Mouse (Mus musculus): ENCODE data around the gene Aldoart1. TPM values are rescaled to one million over a fixed set of nuclear protein-coding genes. Genes with fewer than 3 reads are reported as not detected.

Gene Aldoart1
- polyA plus RNA-seq (2014; fragmentation: Nextera tagmentation; extraction: Ambion mirVana), result not detected in 2 replicates

- ATAC-seq (replicated peaks; ENCODE audit: low FRiP score) (no peak), DNase-seq (ENCODE audit: low spot score) (no peak)
- H3K27me3 ChIP-seq (replicated peaks; ENCODE audit: control insufficient read depth, insufficient read depth, low read length), result no peaks in the 10 kb centered on the region
- H3K4me1 ChIP-seq (replicated peaks; ENCODE audit: control insufficient read depth, insufficient read depth, low read length), result no peaks in the 10 kb centered on the region
- H3K9me3 ChIP-seq (ENCODE audit: control insufficient read depth, low read length), result no peaks in the 10 kb centered on the region
- no peaks in the 10 kb centered on the region for H3K36me3 ChIP-seq (ENCODE audit: control insufficient read depth, insufficient read depth, low read length)
- no peak within 1 kb of the TSS for H3K27ac ChIP-seq (ENCODE audit: low read depth, low read length)
- H3K9ac ChIP-seq (ENCODE audit: low read depth, low read length), result no peak within 1 kb of the TSS
- WGBS, result 89% methylated on average over 9 of the region's 9 CpGs
- no peak within 1 kb of the TSS for H3K4me2 ChIP-seq
- H3K4me3 ChIP-seq (ENCODE audit: low read depth, low read length), result no peak within 1 kb of the TSS
Measured at GRCm38 (mm10) chr4:72852534-72852933, at the start of gene Aldoart1. Gene Aldoart1 (minus strand): TSS chr4:72852634.

- H3K27ac ChIP-seq (ENCODE audit: low read depth, low read length), result no peak overlapping the region
- no peak overlapping the region for H3K4me2 ChIP-seq
- no peaks in the 10 kb centered on the region for H3K27me3 ChIP-seq (replicated peaks; ENCODE audit: control insufficient read depth, insufficient read depth, low read length)
- H3K4me1 ChIP-seq (replicated peaks; ENCODE audit: control insufficient read depth, insufficient read depth, low read length), result no peaks in the 10 kb centered on the region
- H3K9me3 ChIP-seq (ENCODE audit: control insufficient read depth, low read length), result no peaks in the 10 kb centered on the region
- WGBS, result 58% methylated on average over 1 of the region's 1 CpGs
- no peak overlapping the region for H3K4me3 ChIP-seq (ENCODE audit: low read depth, low read length)
- H3K36me3 ChIP-seq (ENCODE audit: control insufficient read depth, insufficient read depth, low read length), result no peaks in the 10 kb centered on the region
- ATAC-seq (replicated peaks; ENCODE audit: low FRiP score), result no peak
- DNase-seq (ENCODE audit: low spot score), result no peak
- H3K9ac ChIP-seq (ENCODE audit: low read depth, low read length), result no peak overlapping the region
Measured at GRCm38 (mm10) chr4:72901566-72901965, 49.1 kb upstream of the Aldoart1 start.

GRCm38 (mm10) chr4:72865371-72866075, 13.1 kb upstream of the Aldoart1 start:
- WGBS, result 79% methylated on average over 2 of the region's 2 CpGs
- no peak for DNase-seq (ENCODE audit: low spot score)
- ATAC-seq (replicated peaks; ENCODE audit: low FRiP score), result no peak
- Histone ChIP-seq H3K27me3 (replicated peaks; ENCODE audit: control insufficient read depth, insufficient read depth, low read length) (no peaks in the 10 kb centered on the region), H3K4me1 (replicated peaks; ENCODE audit: control insufficient read depth, insufficient read depth, low read length) (no peaks in the 10 kb centered on the region), H3K27ac (ENCODE audit: low read depth, low read length) (no peak overlapping the region), H3K9me3 (ENCODE audit: control insufficient read depth, low read length) (no peaks in the 10 kb centered on the region), H3K36me3 (ENCODE audit: control insufficient read depth, insufficient read depth, low read length) (no peaks in the 10 kb centered on the region), H3K4me2 (no peak overlapping the region), H3K4me3 (ENCODE audit: low read depth, low read length) (no peak overlapping the region), H3K9ac (ENCODE audit: low read depth, low read length) (no peak overlapping the region)

- Histone ChIP-seq H3K9ac (ENCODE audit: low read depth, low read length) (no peak overlapping the region), H3K36me3 (ENCODE audit: control insufficient read depth, insufficient read depth, low read length) (no peaks in the 10 kb centered on the region), H3K4me3 (ENCODE audit: low read depth, low read length) (no peak overlapping the region), H3K4me1 (replicated peaks; ENCODE audit: control insufficient read depth, insufficient read depth, low read length) (no peaks in the 10 kb centered on the region), H3K27me3 (replicated peaks; ENCODE audit: control insufficient read depth, insufficient read depth, low read length) (no peaks in the 10 kb centered on the region), H3K27ac (ENCODE audit: low read depth, low read length) (no peak overlapping the region), H3K4me2 (no peak overlapping the region), H3K9me3 (ENCODE audit: control insufficient read depth, low read length) (no peaks in the 10 kb centered on the region)
- DNase-seq (ENCODE audit: low spot score) (no peak), ATAC-seq (replicated peaks; ENCODE audit: low FRiP score) (no peak)
Measured at GRCm38 (mm10) chr4:72844276-72844675, 8.2 kb downstream of the Aldoart1 start.

- Histone ChIP-seq H3K4me2 (no peak overlapping the region), H3K27ac (ENCODE audit: low read depth, low read length) (no peak overlapping the region), H3K27me3 (replicated peaks; ENCODE audit: control insufficient read depth, insufficient read depth, low read length) (no peaks in the 10 kb centered on the region), H3K4me1 (replicated peaks; ENCODE audit: control insufficient read depth, insufficient read depth, low read length) (no peaks in the 10 kb centered on the region), H3K36me3 (ENCODE audit: control insufficient read depth, insufficient read depth, low read length) (no peaks in the 10 kb centered on the region), H3K9ac (ENCODE audit: low read depth, low read length) (no peak overlapping the region), H3K9me3 (ENCODE audit: control insufficient read depth, low read length) (no peaks in the 10 kb centered on the region), H3K4me3 (ENCODE audit: low read depth, low read length) (no peak overlapping the region)
- ATAC-seq (replicated peaks; ENCODE audit: low FRiP score) (no peak), DNase-seq (ENCODE audit: low spot score) (no peak)
Measured at GRCm38 (mm10) chr4:72843025-72843424, 9.4 kb downstream of the Aldoart1 start.

- WGBS, result 63% methylated on average over 2 of the region's 2 CpGs
- H3K4me2 ChIP-seq, result no peak overlapping the region
- no peak overlapping the region for H3K9ac ChIP-seq (ENCODE audit: low read depth, low read length)
Measured at GRCm38 (mm10) chr4:72836430-72836829, 16.0 kb downstream of the Aldoart1 start.

GRCm38 (mm10) chr4:72835400-72835799, 17.0 kb downstream of the Aldoart1 start:
- H3K4me1 ChIP-seq (replicated peaks; ENCODE audit: control insufficient read depth, insufficient read depth, low read length), result no peaks in the 10 kb centered on the region
- H3K4me3 ChIP-seq (ENCODE audit: low read depth, low read length), result no peak overlapping the region
- no peak for DNase-seq (ENCODE audit: low spot score)
- no peaks in the 10 kb centered on the region for H3K9me3 ChIP-seq (ENCODE audit: control insufficient read depth, low read length)
- WGBS, result 54% methylated on average over 1 of the region's 1 CpGs
- ATAC-seq (replicated peaks; ENCODE audit: low FRiP score), result no peak
- no peaks in the 10 kb centered on the region for H3K36me3 ChIP-seq (ENCODE audit: control insufficient read depth, insufficient read depth, low read length)
- H3K27ac ChIP-seq (ENCODE audit: low read depth, low read length), result no peak overlapping the region
- H3K4me2 ChIP-seq, result no peak overlapping the region
- H3K27me3 ChIP-seq (replicated peaks; ENCODE audit: control insufficient read depth, insufficient read depth, low read length), result no peaks in the 10 kb centered on the region
- H3K9ac ChIP-seq (ENCODE audit: low read depth, low read length), result no peak overlapping the region

More at GRCm38 (mm10) chr4:72836430-72836829, 16.0 kb downstream of the Aldoart1 start:
- H3K4me1 ChIP-seq (replicated peaks; ENCODE audit: control insufficient read depth, insufficient read depth, low read length), result no peaks in the 10 kb centered on the region
- no peak overlapping the region for H3K4me3 ChIP-seq (ENCODE audit: low read depth, low read length)
- no peak overlapping the region for H3K27ac ChIP-seq (ENCODE audit: low read depth, low read length)
- H3K36me3 ChIP-seq (ENCODE audit: control insufficient read depth, insufficient read depth, low read length), result no peaks in the 10 kb centered on the region
- DNase-seq (ENCODE audit: low spot score) (no peak), ATAC-seq (replicated peaks; ENCODE audit: low FRiP score) (no peak)
- no peaks in the 10 kb centered on the region for H3K9me3 ChIP-seq (ENCODE audit: control insufficient read depth, low read length)
- H3K27me3 ChIP-seq (replicated peaks; ENCODE audit: control insufficient read depth, insufficient read depth, low read length), result no peaks in the 10 kb centered on the region

GRCm38 (mm10) chr4:72800816-72801215, 51.6 kb downstream of the Aldoart1 start:
- 70% methylated on average over 1 of the region's 1 CpGs for WGBS
- Histone ChIP-seq H3K36me3 (ENCODE audit: control insufficient read depth, insufficient read depth, low read length) (no peaks in the 10 kb centered on the region), H3K4me3 (ENCODE audit: low read depth, low read length) (no peak overlapping the region), H3K27ac (ENCODE audit: low read depth, low read length) (no peak overlapping the region), H3K27me3 (replicated peaks; ENCODE audit: control insufficient read depth, insufficient read depth, low read length) (no peaks in the 10 kb centered on the region), H3K4me1 (replicated peaks; ENCODE audit: control insufficient read depth, insufficient read depth, low read length) (no peaks in the 10 kb centered on the region), H3K9me3 (ENCODE audit: control insufficient read depth, low read length) (no peaks in the 10 kb centered on the region), H3K9ac (ENCODE audit: low read depth, low read length) (no peak overlapping the region), H3K4me2 (no peak overlapping the region)
- ATAC-seq (replicated peaks; ENCODE audit: low FRiP score) (no peak), DNase-seq (ENCODE audit: low spot score) (no peak)

Measured in liver, embryonic 11.5 days (tissue).